Mouse (Mus musculus) ES-E14 (cell line): ENCODE results near the gene Kcnj9. TPM values are rescaled to one million over a fixed set of nuclear protein-coding genes. Genes with fewer than 3 reads are reported as not detected.

Experiments
- DNase-seq: peaks from one replicate; pipeline ENCODE4 v3.0.0-alpha.2; 2013; ENCODE audit warnings: low read depth, low spot score
- H3K27ac ChIP-seq: 2 replicates; pipeline ENCODE4 v1.5.1; 2012; ENCODE audit warnings: low read depth, mild to moderate bottlenecking, low read length, moderate library complexity, mixed read lengths; ENCODE audit not compliant: poor library complexity, insufficient read depth, severe bottlenecking
- H3K36me3 ChIP-seq: 2 replicates; pipeline ENCODE4 v1.6.1; 2012; ENCODE audit warnings: mild to moderate bottlenecking, low read length, moderate library complexity, mixed read lengths; ENCODE audit not compliant: control insufficient read depth, poor library complexity, insufficient read depth, severe bottlenecking
- H3K4me1 ChIP-seq, 2 experiments: fragments of 150-350 bp in 1 of 2; sonication (generic) in 1 of 2; 2 replicates each; pipeline ENCODE4 v1.6.1; 2012; ENCODE audit warnings: low read length in 2 of 2, mild to moderate bottlenecking in 1 of 2, mixed read lengths in 1 of 2; ENCODE audit not compliant: control insufficient read depth in 2 of 2, insufficient read depth in 2 of 2, poor library complexity in 1 of 2
- H3K4me3 ChIP-seq, 2 experiments: fragments of 150-350 bp in 1 of 2; sonication (generic) in 1 of 2; 2 replicates each; pipeline ENCODE4 v1.5.1; 2012; ENCODE audit warnings: low read length in 2 of 2, low read depth in 1 of 2, mild to moderate bottlenecking in 1 of 2, mixed read lengths in 1 of 2; ENCODE audit not compliant: insufficient read depth in 1 of 2, poor library complexity in 1 of 2, severe bottlenecking in 1 of 2
- H3K9ac ChIP-seq: 2 replicates; pipeline ENCODE4 v1.6.1; 2012; ENCODE audit warnings: low read depth, mild to moderate bottlenecking, low read length, mixed read lengths; ENCODE audit not compliant: poor library complexity, insufficient read depth, severe bottlenecking
- H3K9me3 ChIP-seq: fragments of 150-350 bp; sonication (generic); 2 replicates; pipeline ENCODE4 v1.6.1; 2012; ENCODE audit warnings: low read depth, mild to moderate bottlenecking, low read length; ENCODE audit not compliant: control insufficient read depth, insufficient read depth
- CHD2 ChIP-seq: IDR thresholded peaks from 2 replicates; pipeline ENCODE4 v1.6.1; 2014; ENCODE audit warnings: mild to moderate bottlenecking, low read depth, low read length, inconsistent platforms
- HCFC1 ChIP-seq: IDR thresholded peaks from 2 replicates; pipeline ENCODE4 v1.6.1; 2012; ENCODE audit warnings: low read length, inconsistent platforms, borderline replicate concordance; ENCODE audit not compliant: insufficient read depth
- MAFK ChIP-seq: IDR thresholded peaks from 2 replicates; pipeline ENCODE4 v1.6.1; 2014; ENCODE audit warnings: mild to moderate bottlenecking, low read depth, low read length, inconsistent platforms; ENCODE audit not compliant: insufficient read depth
- ZC3H11A ChIP-seq: IDR thresholded peaks from 2 replicates; pipeline ENCODE4 v1.6.1; 2012; ENCODE audit warnings: low read depth, mild to moderate bottlenecking, inconsistent platforms, low read length, borderline replicate concordance
- ZNF384 ChIP-seq: IDR thresholded peaks from 2 replicates; pipeline ENCODE4 v1.6.1; 2012; ENCODE audit warnings: low read depth, low read length, inconsistent platforms
- in situ Hi-C, 2 experiments: fragments of 600-800 bp; cut with MboI; formaldehyde crosslinking; loops; one replicate each; pipeline ENCODE4 v1.15.1; 2025; ENCODE audit warnings: low sequenced_read_pairs in 2 of 2, inconsistent platforms in 1 of 2; ENCODE audit not compliant: unreplicated experiment in 2 of 2
- total RNA-seq: library from RNA; depleted of rRNA; stranded (reverse); fragments of 300-350 nt; gene quantifications from 2 replicates; pipeline ENCODE4 v1.2.3, GENCODE M21; 2012

The Kcnj9 gene
- total RNA-seq, 1 experiment, result 1.2 TPM

GRCm38 (mm10) chr1:172364684-172365083 lies 35.6 kb upstream of the Kcnj9 start:
- H3K27ac ChIP-seq, result no peak overlapping the region
- H3K4me1 ChIP-seq, result peaks cover 0 to 6% of the 10 kb centered on the region in 2 experiments; a peak in 1 of 4 replicates
- no peak overlapping the region for H3K4me3 ChIP-seq
- H3K9me3 ChIP-seq, result no peaks in the 10 kb centered on the region
- H3K36me3 ChIP-seq, result no peaks in the 10 kb centered on the region
- no peak overlapping the region for H3K9ac ChIP-seq
- TF ChIP-seq ZC3H11A (0 out of 2 replicates have a peak, but pooled peaks have one; percentile 31), HCFC1 (no peak)
- in situ Hi-C loops, result no loop called here
- DNase-seq, result peak; percentile 75

DNA sequence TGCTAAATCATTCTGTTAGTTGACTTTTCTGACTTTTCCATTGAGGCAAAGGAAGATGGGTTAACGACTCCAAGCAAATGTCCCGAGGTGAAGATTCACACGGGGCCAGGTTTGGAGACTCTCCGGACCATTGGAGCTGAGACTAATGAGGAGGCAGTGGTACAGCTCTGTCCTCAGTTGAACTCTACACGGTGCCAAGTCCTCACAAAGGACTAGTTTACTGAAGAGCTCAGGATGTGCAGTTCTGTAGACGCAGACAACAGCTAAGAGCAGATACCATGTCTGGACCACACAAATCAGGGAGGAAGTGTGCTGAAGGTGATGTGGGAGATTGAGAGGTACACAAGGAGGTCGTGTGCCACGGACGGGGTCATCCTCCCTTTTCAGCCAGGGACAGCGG lies 29.2 kb upstream of the Kcnj9 start:
- in situ Hi-C loops, result no loop called here
- DNase-seq, result no peak

GRCm38 (mm10) chr1:172357550-172357949 lies 28.4 kb upstream of the Kcnj9 start:
- no peaks in the 10 kb centered on the region for H3K36me3 ChIP-seq
- TF ChIP-seq ZNF384 (no peak), ZC3H11A (peak; percentile 18; the same call in 1 of the 2 replicates), CHD2 (no peak)
- no peak overlapping the region for H3K4me3 ChIP-seq
- in situ Hi-C loops, result no loop called here
- H3K9ac ChIP-seq, result no peak overlapping the region
- peaks cover 0 to 2% of the 10 kb centered on the region in 2 experiments; a peak in 1 of 4 replicates for H3K4me1 ChIP-seq
- H3K9me3 ChIP-seq, result no peaks in the 10 kb centered on the region
- no peak overlapping the region for H3K27ac ChIP-seq
- DNase-seq, result no peak

More for the DNA sequence above, 29.2 kb upstream of the Kcnj9 start:
- Histone ChIP-seq H3K27ac (no peak overlapping the region), H3K4me3 (no peak overlapping the region), H3K4me1 (peaks cover 0 to 2% of the 10 kb centered on the region in 2 experiments; a peak in 1 of 4 replicates), H3K36me3 (no peaks in the 10 kb centered on the region), H3K9me3 (no peaks in the 10 kb centered on the region), H3K9ac (no peak overlapping the region)
- TF ChIP-seq CHD2, result no peak
- TF ChIP-seq MAFK, result no peak
- no peak for TF ChIP-seq ZC3H11A

DNA sequence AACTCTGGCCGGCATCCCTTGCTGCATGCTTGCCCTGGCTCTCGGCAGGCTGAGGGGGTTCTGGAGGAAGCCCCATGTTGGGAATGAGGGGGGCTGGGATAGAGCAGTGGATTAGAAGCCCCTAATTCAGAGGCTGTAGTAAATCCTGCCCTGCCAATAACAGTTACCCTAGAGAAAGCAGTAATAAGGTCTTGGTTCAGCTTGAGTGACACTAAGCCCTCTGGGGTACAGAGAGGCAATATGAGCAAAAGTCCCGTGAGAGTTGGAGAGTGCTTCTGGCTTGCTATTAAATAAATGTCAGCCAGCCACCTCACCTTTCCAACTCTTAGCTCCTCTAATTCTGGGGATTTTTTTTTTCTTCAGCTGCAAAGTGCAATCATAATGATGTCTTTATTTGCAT lies 26.2 kb upstream of the Kcnj9 start:
- Histone ChIP-seq H3K4me3 (no peak overlapping the region), H3K4me1 (peaks cover 3 to 4% of the 10 kb centered on the region in 2 experiments; a peak in 3 of 4 replicates), H3K9me3 (no peaks in the 10 kb centered on the region), H3K36me3 (no peaks in the 10 kb centered on the region), H3K27ac (no peak overlapping the region), H3K9ac (no peak overlapping the region)
- TF ChIP-seq MAFK (no peak), CHD2 (no peak), ZNF384 (no peak), HCFC1 (no peak), ZC3H11A (no peak)
- in situ Hi-C loops, result no loop called here
- DNase-seq, result no peak

DNA sequence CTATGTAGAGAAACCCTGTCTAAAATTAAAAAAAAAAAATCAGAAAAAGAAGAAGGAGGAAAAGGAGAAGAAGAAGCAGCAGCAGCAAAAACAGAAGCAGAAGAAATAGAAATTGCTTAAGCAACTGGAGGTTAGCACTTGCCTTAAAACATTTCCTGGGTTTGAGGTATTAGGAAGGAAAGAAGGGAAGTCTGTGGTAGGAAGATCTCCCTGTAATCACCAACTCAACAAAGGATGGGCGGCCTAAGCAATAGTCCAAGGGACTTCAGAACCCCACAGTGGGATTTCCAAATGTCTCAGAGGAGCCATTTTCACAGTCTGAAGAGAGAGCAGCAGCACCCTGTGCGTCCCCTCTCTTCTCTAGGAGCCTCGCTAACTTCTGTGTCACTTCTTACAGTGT lies 23.3 kb upstream of the Kcnj9 start:
- Histone ChIP-seq H3K9me3 (no peaks in the 10 kb centered on the region), H3K9ac (no peak overlapping the region), H3K4me3 (no peak overlapping the region), H3K36me3 (no peaks in the 10 kb centered on the region), H3K27ac (no peak overlapping the region), H3K4me1 (peaks cover 3 to 14% of the 10 kb centered on the region in 2 experiments; a peak in 3 of 4 replicates)
- no peak for DNase-seq
- in situ Hi-C loops, result no loop called here
- TF ChIP-seq ZC3H11A, result no peak
- no peak for TF ChIP-seq CHD2
- no peak for TF ChIP-seq MAFK
- TF ChIP-seq HCFC1, result no peak
- TF ChIP-seq ZNF384, result no peak
